Mouse (Mus musculus) central nervous system, embryonic 14 days (tissue): ENCODE measurements around the gene Wrap53. TPM values are rescaled to one million over a fixed set of nuclear protein-coding genes. Genes with fewer than 3 reads are reported as not detected.

Experiments
- polyA plus RNA-seq: library from polyadenylated mRNA; depleted of rRNA; stranded (reverse); fragments of >200 nt; gene quantifications from 2 replicates; pipeline ENCODE4 v1.2.3, GENCODE M21; 2012; rRNA removed

Gene Wrap53
- 19.6 and 22.7 TPM in 2 replicates for polyA plus RNA-seq

GRCm38 (mm10) chr11:69580091-69580514, at the start of gene Wrap53, which contains the start of gene Trp53:
Gene Wrap53 (minus strand): TSS chr11:69580255.
Gene Trp53 (plus strand): TSS chr11:69580359.

GRCm38 (mm10) chr11:69621571-69622268, 41.7 kb upstream of the Wrap53 start, which contains the start of gene Sat2:
Gene Sat2 (plus strand): TSS chr11:69622024.

GRCm38 (mm10) chr11:69617805-69618204, 37.8 kb upstream of the Wrap53 start, which contains the start of gene Shbg:
Gene Shbg (minus strand): TSS chr11:69617905.

GRCm38 (mm10) chr11:69605726-69606490, 25.9 kb upstream of the Wrap53 start, which contains the start of gene Atp1b2:
Gene Atp1b2 (minus strand): TSS chr11:69605942.

GRCm38 (mm10) chr11:69559851-69560765, 19.9 kb downstream of the Wrap53 start, which contains the start of gene Efnb3:
Gene Efnb3 (minus strand): TSS chr11:69560205.

GRCm38 (mm10) chr11:69549060-69549656, 30.9 kb downstream of the Wrap53 start, which contains the start of gene Dnah2:
Gene Dnah2 (minus strand): TSS chr11:69549110.

Other genes starting within 250 kb of the Wrap53 start
- 88.1 and 91.3 TPM in 2 replicates for gene Rnf227, start 239.8 kb downstream of the Wrap53 start, polyA plus RNA-seq
- gene Chd3, start 210.8 kb downstream of the Wrap53 start, polyA plus RNA-seq = 342 and 343 TPM in 2 replicates
- gene Naa38, start 184.8 kb downstream of the Wrap53 start, polyA plus RNA-seq = 103 and 106 TPM in 2 replicates
- 32.2 and 34.2 TPM in 2 replicates for gene Cyb5d1, start 184.6 kb downstream of the Wrap53 start, polyA plus RNA-seq
- gene Tmem88, start 182.0 kb downstream of the Wrap53 start, polyA plus RNA-seq = 5.4 and 6.8 TPM in 2 replicates
- 20.4 and 25.1 TPM in 2 replicates for gene Kdm6b, start 166.6 kb downstream of the Wrap53 start, polyA plus RNA-seq
- 4.1 and 5.0 TPM in 2 replicates for gene Dnah2, start 31.1 kb downstream of the Wrap53 start, polyA plus RNA-seq
- 144 and 154 TPM in 2 replicates for gene Efnb3, start 20.1 kb downstream of the Wrap53 start, polyA plus RNA-seq
- gene Trp53, start 104 bp upstream of the Wrap53 start, polyA plus RNA-seq = 118 TPM in 2 replicates
- gene Atp1b2, start 25.7 kb upstream of the Wrap53 start, polyA plus RNA-seq = 47.1 and 54.8 TPM in 2 replicates
- not detected in 2 replicates for gene Shbg, start 37.6 kb upstream of the Wrap53 start, polyA plus RNA-seq
- 18.7 and 19.4 TPM in 2 replicates for gene Sat2, start 41.8 kb upstream of the Wrap53 start, polyA plus RNA-seq
- 144 and 164 TPM in 2 replicates for gene Fxr2, start 52.7 kb upstream of the Wrap53 start, polyA plus RNA-seq
- 0.12 and 0.38 TPM in 2 replicates for gene Sox15, start 75.1 kb upstream of the Wrap53 start, polyA plus RNA-seq
- gene Mpdu1, start 82.4 kb upstream of the Wrap53 start, polyA plus RNA-seq = 132 and 137 TPM in 2 replicates
- 9.8 and 10.6 TPM in 2 replicates for gene Cd68, start 85.9 kb upstream of the Wrap53 start, polyA plus RNA-seq
- 922 and 1,086 TPM in 2 replicates for gene Eif4a1, start 92.2 kb upstream of the Wrap53 start, polyA plus RNA-seq
- gene Senp3, start 101.8 kb upstream of the Wrap53 start, polyA plus RNA-seq = 152 and 154 TPM in 2 replicates
- 0.74 and 1.5 TPM in 2 replicates for gene Tnfsf13, start 105.5 kb upstream of the Wrap53 start, polyA plus RNA-seq
- gene Tnfsf12, start 115.6 kb upstream of the Wrap53 start, polyA plus RNA-seq = 4.1 and 8.2 TPM in 2 replicates
- gene Tnfsfm13, start 115.8 kb upstream of the Wrap53 start, polyA plus RNA-seq = 1.3 and 2.6 TPM in 2 replicates
- gene Polr2a, start 178.4 kb upstream of the Wrap53 start, polyA plus RNA-seq = 59.4 and 63.8 TPM in 2 replicates
- gene Slc35g3, start 181.7 kb upstream of the Wrap53 start, polyA plus RNA-seq = 0.84 and 1.1 TPM in 2 replicates
- gene Zbtb4, start 185.7 kb upstream of the Wrap53 start, polyA plus RNA-seq = 9.7 and 10.8 TPM in 2 replicates
- gene Chrnb1, start 215.7 kb upstream of the Wrap53 start, polyA plus RNA-seq = 2.9 and 12.3 TPM in 2 replicates
- 20.0 and 20.9 TPM in 2 replicates for gene Fgf11, start 221.6 kb upstream of the Wrap53 start, polyA plus RNA-seq
- gene Tmem102, start 225.4 kb upstream of the Wrap53 start, polyA plus RNA-seq = 0.17 and 0.46 TPM in 2 replicates
- gene Gm39566, start 235.0 kb upstream of the Wrap53 start, polyA plus RNA-seq = not detected in 2 replicates
- not detected in 2 replicates for gene Spem2, start 238.2 kb upstream of the Wrap53 start, polyA plus RNA-seq
- 1.5 and 2.1 TPM in 2 replicates for gene Spem1, start 241.9 kb upstream of the Wrap53 start, polyA plus RNA-seq